In genomic region chr11:54539486-54539885, GRCm38 (mm10) we compare ENCODE assay signal across 18 mouse cellular contexts.
"Had no signal": no experiment of that assay in that cellular context is flagged by ENCODE, and none has a peak within 500 bp of the region (broad histone marks: within the 10 kb centered on the region; RNA-seq: fewer than 3 reads in every experiment).

No protein-coding gene starts in this region.

- H3K27me3 ChIP-seq: midbrain, embryonic 12.5 days; neural tube, embryonic 13.5 days; neural tube, embryonic 15.5 days had no signal

- H3K27ac ChIP-seq: midbrain, embryonic 10.5 days; midbrain, embryonic 12.5 days; neural tube, embryonic 13.5 days; neural tube, embryonic 15.5 days had no signal

- H3K4me3 ChIP-seq: midbrain, embryonic 10.5 days; midbrain, embryonic 12.5 days; myocyte; neural tube, embryonic 13.5 days; neural tube, embryonic 15.5 days had no signal

- H3K9me3 ChIP-seq: midbrain, embryonic 10.5 days; midbrain, embryonic 12.5 days; neural tube, embryonic 13.5 days; neural tube, embryonic 15.5 days had no signal

- H3K4me1 ChIP-seq: midbrain, embryonic 12.5 days; neural tube, embryonic 15.5 days had no signal

- H3K4me2 ChIP-seq: lung, embryonic 14.5 days; midbrain, embryonic 12.5 days; neural tube, embryonic 13.5 days; neural tube, embryonic 15.5 days had no signal

- H3K36me3 ChIP-seq: midbrain, embryonic 10.5 days; midbrain, embryonic 12.5 days; neural tube, embryonic 13.5 days; neural tube, embryonic 15.5 days had no signal

- H3K9ac ChIP-seq: lung, embryonic 14.5 days; midbrain, embryonic 12.5 days; neural tube, embryonic 13.5 days; neural tube, embryonic 15.5 days had no signal

- DNase-seq: lung, embryonic 14.5 days; lung, postnatal 10 days; lung, postnatal 4 days; midbrain, embryonic 14.5 days; retina, postnatal 1 day; right cerebral cortex, adult 18-20 months; right cerebral cortex, postnatal 25 days; right cerebral cortex, postnatal 4 days; spleen, adult 18-20 months; thymus, adult 18-20 months; thymus, postnatal 14 days; thymus, postnatal 36 days had no signal

- ATAC-seq: midbrain, embryonic 16.5 days had no signal
